Mouse (Mus musculus) CH12.LX (cell line): ENCODE results near the gene Kcnh3.
A peak's percentile ranks its signal among the peaks of the same experiment; 100 is the strongest.

Experiments
- CTCF ChIP-seq, 2 experiments: IDR thresholded peaks in 1 of 2; conservative IDR thresholded peaks in 1 of 2; 2 replicates each; pipeline ENCODE4 v1.5.1; 2011 to 2012; ENCODE audit warnings: low read depth in 2 of 2, low read length in 2 of 2, improper control_type of control experiment in 1 of 2, inconsistent platforms in 1 of 2, mild to moderate bottlenecking in 1 of 2, moderate library complexity in 1 of 2
- MAZ ChIP-seq: IDR thresholded peaks from 2 replicates; pipeline ENCODE4 v1.6.1; 2012; ENCODE audit warnings: low read depth, mild to moderate bottlenecking, inconsistent platforms, low read length, improper control_type of control experiment, moderate library complexity
- MXI1 ChIP-seq: IDR thresholded peaks from 2 replicates; pipeline ENCODE4 v1.6.1; 2011; ENCODE audit warnings: mild to moderate bottlenecking, low read depth, low read length, improper control_type of control experiment
- NELFE ChIP-seq: IDR thresholded peaks from 2 replicates; pipeline ENCODE4 v1.6.1; 2011; ENCODE audit warnings: low read depth, low read length, improper control_type of control experiment
- NRF1 ChIP-seq: IDR thresholded peaks from 2 replicates; pipeline ENCODE4 v1.6.1; 2014; ENCODE audit warnings: low read depth, mild to moderate bottlenecking, inconsistent platforms, low read length, improper control_type of control experiment, moderate library complexity
- POLR2A ChIP-seq: IDR thresholded peaks from 2 replicates; pipeline ENCODE4 v1.6.1; 2011; ENCODE audit warnings: low read depth, mild to moderate bottlenecking, improper control_type of control experiment, low read length
- POLR2AphosphoS2 ChIP-seq: IDR thresholded peaks from 2 replicates; pipeline ENCODE4 v1.6.1; 2011; ENCODE audit warnings: low read depth, low read length, improper control_type of control experiment
- RCOR1 ChIP-seq: conservative IDR thresholded peaks from 2 replicates; pipeline ENCODE4 v1.6.1; 2012; ENCODE audit warnings: low read depth, mild to moderate bottlenecking, inconsistent platforms, low read length, improper control_type of control experiment
- SIN3A ChIP-seq: IDR thresholded peaks from 2 replicates; pipeline ENCODE4 v1.6.1; 2012; ENCODE audit warnings: low read length, improper control_type of control experiment, inconsistent platforms
- SMC3 ChIP-seq: IDR thresholded peaks from 2 replicates; pipeline ENCODE4 v1.6.1; 2011; ENCODE audit warnings: low read depth, low read length, improper control_type of control experiment
- UBTF ChIP-seq: IDR thresholded peaks from 2 replicates; pipeline ENCODE4 v1.6.1; 2012; ENCODE audit warnings: low read depth, mild to moderate bottlenecking, inconsistent platforms, low read length, improper control_type of control experiment, moderate library complexity
- ZMIZ1 ChIP-seq: IDR thresholded peaks from 2 replicates; pipeline ENCODE4 v1.6.1; 2012; ENCODE audit warnings: low read depth, mild to moderate bottlenecking, inconsistent platforms, low read length, improper control_type of control experiment

DNA sequence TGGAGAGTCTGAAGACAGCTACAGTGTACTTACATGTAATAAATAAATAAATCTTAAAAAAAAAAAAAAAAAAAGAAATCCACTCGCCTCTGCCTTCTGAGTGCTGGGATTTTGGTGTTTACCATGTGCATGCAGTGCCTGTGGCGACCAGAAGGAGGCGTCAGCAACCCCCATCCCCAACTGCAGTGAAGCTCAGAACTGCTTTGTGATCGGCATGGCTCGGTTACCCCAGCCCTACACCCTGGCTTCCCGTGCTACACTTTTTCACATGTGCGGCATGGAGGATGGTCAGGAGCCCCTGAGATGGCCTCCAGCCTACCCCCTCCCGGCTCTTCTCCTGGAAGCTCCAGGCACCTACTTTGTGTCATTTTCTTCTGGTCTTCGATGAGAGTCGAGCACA lies 58.8 kb downstream of the Kcnh3 start:
- TF ChIP-seq RCOR1 (no peak), NRF1 (no peak), MAZ (no peak), POLR2A (no peak), MXI1 (no peak), SMC3 (peak; percentile 59), POLR2AphosphoS2 (no peak), ZMIZ1 (no peak), CTCF (conservative IDR thresholded peaks at IDR 0.05 in 1 of 2, IDR thresholded peaks at IDR 0.05 in 1 of 2; ENCODE audit: low read depth in 2 of 2, low read length in 2 of 2) (peak; percentile 42 to 70), UBTF (no peak), SIN3A (no peak), NELFE (no peak)
